Mouse (Mus musculus) cortical plate, adult 2 months (tissue): Measurements from ENCODE around the gene Zfp42. TPM values are rescaled to one million over a fixed set of nuclear protein-coding genes. Genes with fewer than 3 reads are reported as not detected.

ENCODE experiments used
- H3K27ac ChIP-seq: fragments of 200-500 bp; 2 replicates; pipeline ENCODE4 v1.5.1; 2012; ENCODE audit warnings: low read length, control low read depth, inconsistent platforms; ENCODE audit not compliant: insufficient read depth
- H3K4me1 ChIP-seq: fragments of 200-500 bp; 2 replicates; pipeline ENCODE4 v1.6.1; 2011; ENCODE audit warnings: low read length; ENCODE audit not compliant: control insufficient read depth, insufficient read depth
- H3K4me3 ChIP-seq: fragments of 200-500 bp; 2 replicates; pipeline ENCODE4 v1.5.1; 2011; ENCODE audit warnings: mild to moderate bottlenecking, low read length, control low read depth; ENCODE audit not compliant: insufficient read depth
- CTCF ChIP-seq: fragments of 200-500 bp; IDR thresholded peaks from 2 replicates; pipeline ENCODE4 v1.5.1; 2011; ENCODE audit warnings: mild to moderate bottlenecking, control low read depth, low read length; ENCODE audit not compliant: insufficient read depth; ENCODE audit errors: extremely low read depth
- POLR2A ChIP-seq: fragments of 200-500 bp; IDR thresholded peaks from 2 replicates; pipeline ENCODE4 v1.6.1; 2011; ENCODE audit warnings: mild to moderate bottlenecking, low read length, control low read depth; ENCODE audit not compliant: insufficient read depth; ENCODE audit errors: extremely low read depth
- polyA plus RNA-seq: library from polyadenylated mRNA; depleted of rRNA; stranded (reverse); fragments of >200 nt; gene quantifications from 2 replicates; pipeline ENCODE4 v1.2.3, GENCODE M21; 2012

Gene Zfp42
- polyA plus RNA-seq, 1 experiment, result not detected

GRCm38 (mm10) chr8:43299796-43300195 lies 7.0 kb downstream of the Zfp42 start:
- no peak overlapping the region for H3K4me3 ChIP-seq
- no peak overlapping the region for H3K27ac ChIP-seq
- H3K4me1 ChIP-seq, result no peaks in the 10 kb centered on the region
- TF ChIP-seq CTCF (no peak), POLR2A (no peak)

- no peak for TF ChIP-seq POLR2A
- TF ChIP-seq CTCF, result no peak
- no peak overlapping the region for H3K27ac ChIP-seq
- H3K4me3 ChIP-seq, result no peak overlapping the region
- no peaks in the 10 kb centered on the region for H3K4me1 ChIP-seq
These were observed 11.0 kb downstream of the Zfp42 start for GRCm38 (mm10) chr8:43295826-43296225.

- H3K4me3 ChIP-seq, result no peak overlapping the region
- H3K4me1 ChIP-seq, result no peaks in the 10 kb centered on the region
- TF ChIP-seq CTCF (no peak), POLR2A (no peak)
- no peak overlapping the region for H3K27ac ChIP-seq
These were observed 12.6 kb downstream of the Zfp42 start for GRCm38 (mm10) chr8:43294191-43294590.

GRCm38 (mm10) chr8:43290424-43291111 lies 16.2 kb downstream of the Zfp42 start:
- H3K4me3 ChIP-seq, result no peak overlapping the region
- H3K4me1 ChIP-seq, result no peaks in the 10 kb centered on the region
- H3K27ac ChIP-seq, result no peak overlapping the region
- TF ChIP-seq CTCF (no peak), POLR2A (no peak)

- H3K27ac ChIP-seq, result no peak overlapping the region
- no peak overlapping the region for H3K4me3 ChIP-seq
- TF ChIP-seq CTCF (no peak), POLR2A (no peak)
- H3K4me1 ChIP-seq, result no peaks in the 10 kb centered on the region
These were observed 17.0 kb downstream of the Zfp42 start for GRCm38 (mm10) chr8:43289781-43290180.

GRCm38 (mm10) chr8:43288840-43289239 lies 17.9 kb downstream of the Zfp42 start:
- Histone ChIP-seq H3K27ac (no peak overlapping the region), H3K4me3 (no peak overlapping the region), H3K4me1 (no peaks in the 10 kb centered on the region)
- no peak for TF ChIP-seq POLR2A
- TF ChIP-seq CTCF, result no peak

- no peak overlapping the region for H3K4me3 ChIP-seq
- TF ChIP-seq POLR2A (no peak), CTCF (no peak)
- no peak overlapping the region for H3K27ac ChIP-seq
- H3K4me1 ChIP-seq, result no peaks in the 10 kb centered on the region
These were observed 19.3 kb downstream of the Zfp42 start for GRCm38 (mm10) chr8:43287456-43287855.

GRCm38 (mm10) chr8:43283231-43283630 lies 23.5 kb downstream of the Zfp42 start:
- no peak for TF ChIP-seq CTCF
- no peak for TF ChIP-seq POLR2A

GRCm38 (mm10) chr8:43278397-43278796 lies 28.4 kb downstream of the Zfp42 start:
- no peak overlapping the region for H3K4me3 ChIP-seq
- no peak overlapping the region for H3K27ac ChIP-seq
- TF ChIP-seq POLR2A, result no peak
- no peak for TF ChIP-seq CTCF
- H3K4me1 ChIP-seq, result no peaks in the 10 kb centered on the region

More at GRCm38 (mm10) chr8:43283231-43283630, 23.5 kb downstream of the Zfp42 start:
- Histone ChIP-seq H3K27ac (no peak overlapping the region), H3K4me3 (no peak overlapping the region), H3K4me1 (no peaks in the 10 kb centered on the region)

GRCm38 (mm10) chr8:43260961-43261360 lies 45.8 kb downstream of the Zfp42 start:
- Histone ChIP-seq H3K4me3 (no peak overlapping the region), H3K27ac (no peak overlapping the region)
- no peak for TF ChIP-seq POLR2A
- no peak for TF ChIP-seq CTCF

More at GRCm38 (mm10) chr8:43260961-43261360, 45.8 kb downstream of the Zfp42 start:
- no peaks in the 10 kb centered on the region for H3K4me1 ChIP-seq
